Mouse (Mus musculus): ENCODE results near the gene Hs2st1. TPM values are rescaled to one million over a fixed set of nuclear protein-coding genes. Genes with fewer than 3 reads are reported as not detected.
A peak's percentile ranks its signal among the peaks of the same experiment; 100 is the strongest.

The Hs2st1 gene
- total RNA-seq, 2 experiments from 2014 or later = 20.8 to 23.2 TPM

DNA sequence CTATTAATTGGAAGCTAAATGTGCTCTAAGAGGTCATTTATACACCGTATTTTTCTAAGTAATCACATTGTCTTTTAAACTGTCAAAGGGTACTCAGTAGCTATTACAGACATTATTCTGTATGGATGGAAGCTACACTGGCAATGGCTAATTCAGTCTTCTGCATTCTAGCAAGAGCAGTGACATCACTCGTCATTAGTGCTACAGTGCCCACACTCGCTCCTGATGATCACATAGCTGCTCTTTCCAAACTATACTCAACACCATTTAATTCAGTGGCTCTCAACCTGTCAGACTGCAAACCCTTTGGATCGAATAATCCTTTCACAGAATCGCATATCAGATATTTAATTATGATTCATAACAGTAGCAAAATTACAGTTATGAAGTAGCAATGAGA, 19.3 kb downstream of the Hs2st1 start:
- DNase-seq = no peak

DNA sequence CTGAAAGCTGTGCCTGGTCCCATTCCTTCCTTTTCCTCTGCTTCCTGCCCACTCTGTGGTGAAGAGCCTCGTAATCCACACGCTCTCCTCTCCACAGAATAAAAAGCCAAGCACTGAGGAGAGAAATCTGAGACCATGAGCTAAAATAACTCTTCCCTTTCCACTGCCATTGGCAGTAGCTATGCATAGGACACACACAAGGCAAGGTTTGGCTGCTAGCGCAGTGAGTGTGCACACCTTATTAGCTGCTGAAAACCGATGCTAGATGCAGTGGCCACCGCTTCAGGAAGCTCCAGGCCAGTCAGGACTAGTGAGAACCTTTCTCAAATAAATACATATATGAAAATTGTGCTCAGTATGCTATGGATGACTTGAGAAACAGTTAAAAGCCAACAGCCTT, 19.9 kb downstream of the Hs2st1 start:
- no peak for DNase-seq

DNA sequence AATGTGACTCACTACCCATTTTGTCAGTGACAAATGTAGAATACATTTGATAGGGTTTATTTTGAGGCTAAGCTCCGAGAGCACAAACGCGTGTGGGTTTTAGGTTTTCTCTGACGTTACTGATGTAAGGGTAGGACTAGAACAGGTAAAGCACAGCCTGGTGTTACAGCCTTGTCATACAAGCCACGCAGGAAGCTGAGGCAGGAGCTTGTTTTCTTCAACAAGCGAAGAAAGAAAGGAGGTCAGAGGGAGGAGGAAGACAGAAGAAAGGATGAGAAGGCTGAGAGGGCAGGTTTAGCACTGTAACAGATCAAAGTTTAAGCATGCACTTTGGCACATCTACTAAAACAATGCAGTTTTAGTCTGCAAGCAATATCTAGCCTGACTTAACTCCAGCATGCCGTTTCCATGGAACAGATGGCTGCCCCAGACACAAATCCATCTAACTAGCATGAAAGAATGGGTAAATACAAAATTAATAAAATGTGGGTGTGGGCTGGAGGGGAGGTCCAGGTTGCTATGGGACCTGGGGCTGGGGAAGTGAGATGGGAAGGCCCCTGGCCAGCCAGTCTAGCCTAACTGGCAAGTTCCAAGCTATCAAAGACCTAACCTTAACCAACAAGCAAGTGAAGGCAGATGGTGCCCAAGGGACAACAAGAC, 21.7 kb downstream of the Hs2st1 start:
- no peak for DNase-seq

DNA sequence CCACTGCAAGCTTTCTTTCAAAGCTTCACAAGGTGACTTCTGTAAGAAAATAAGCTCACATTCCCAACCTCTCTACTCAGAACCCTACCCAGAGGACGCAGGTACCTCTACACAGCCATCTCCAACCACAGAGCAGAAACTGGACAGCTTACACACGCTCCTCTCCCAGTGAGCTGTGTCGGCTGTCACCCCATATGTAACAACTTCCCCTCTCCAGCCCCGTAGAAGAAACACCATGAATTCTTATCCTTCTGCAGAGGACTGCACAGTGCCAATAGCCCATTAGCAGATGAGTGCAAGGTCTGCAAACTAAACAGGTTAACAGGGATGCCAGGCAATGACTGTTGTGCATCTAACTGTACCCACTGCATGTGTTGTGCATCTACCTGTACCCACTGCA, 23.5 kb downstream of the Hs2st1 start:
- DNase-seq = no peak

- no peak for DNase-seq
Observed at GRCm38 (mm10) chr3:144545832-144546231, 24.1 kb downstream of the Hs2st1 start.

- DNase-seq = no peak
Observed at GRCm38 (mm10) chr3:144545152-144545551, 24.8 kb downstream of the Hs2st1 start.

- DNase-seq = no peak
Observed at GRCm38 (mm10) chr3:144541906-144542438, 28.0 kb downstream of the Hs2st1 start.

DNA sequence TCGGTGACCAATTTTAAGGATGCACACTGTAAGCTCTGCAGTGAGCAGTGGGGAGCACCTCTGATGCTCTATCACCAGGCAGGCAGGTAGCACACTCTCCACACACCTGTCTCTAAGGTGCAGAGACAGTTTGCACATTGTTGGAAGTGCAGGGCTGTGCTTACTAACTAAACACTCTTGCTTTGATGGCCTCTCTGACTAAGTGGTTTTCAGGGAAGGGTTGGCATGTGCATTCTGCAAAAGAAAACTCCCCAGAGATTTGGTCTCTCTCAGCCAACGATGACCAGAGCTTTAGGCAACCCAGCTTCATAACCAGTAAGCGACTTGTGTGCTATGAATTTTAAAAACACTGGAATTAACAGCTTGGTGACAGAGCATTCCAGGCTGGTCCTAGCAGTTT, 29.2 kb downstream of the Hs2st1 start:
- no peak for DNase-seq

GRCm38 (mm10) chr3:144539051-144539450, 30.9 kb downstream of the Hs2st1 start:
- DNase-seq = no peak

DNA sequence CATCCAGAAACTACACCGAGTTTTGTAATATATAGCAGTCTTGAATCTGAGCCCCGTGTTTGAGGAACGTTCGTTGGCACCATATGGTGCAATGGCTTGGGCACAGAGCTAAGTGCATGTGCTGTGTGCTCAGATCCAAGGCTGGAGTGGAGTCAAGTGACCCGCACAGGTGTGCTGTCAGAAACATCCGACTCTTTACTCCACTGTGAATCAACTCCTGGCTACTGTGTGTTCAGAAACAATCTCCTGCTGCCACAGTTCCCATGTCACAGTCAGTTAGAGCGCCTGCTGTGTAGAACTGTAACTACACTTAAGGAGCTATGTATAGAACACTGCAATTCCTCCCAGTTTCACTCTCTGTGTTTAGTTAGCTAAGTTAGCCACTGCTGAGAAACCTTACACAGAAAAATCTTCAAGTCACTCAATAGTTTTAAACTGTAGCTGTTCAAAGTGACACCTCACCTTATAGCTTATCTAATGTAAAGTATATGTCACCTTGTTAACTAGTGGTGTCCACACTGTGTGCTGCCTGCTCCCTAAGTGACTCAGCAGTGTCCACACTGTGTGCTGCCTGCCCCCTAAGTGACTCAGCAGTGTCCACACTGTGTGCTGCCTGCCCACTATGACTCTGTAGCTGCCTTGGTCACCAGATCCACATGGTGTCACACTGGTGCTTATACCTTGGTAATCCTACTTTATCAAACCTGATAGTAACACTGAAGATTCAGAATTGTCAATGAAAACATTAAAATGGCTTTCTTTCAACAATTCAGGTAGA, 32.7 kb downstream of the Hs2st1 start:
- no peak for DNase-seq

- no peak for DNase-seq
Observed at GRCm38 (mm10) chr3:144535056-144535455, 34.9 kb downstream of the Hs2st1 start.

- DNase-seq = no peak
Observed at GRCm38 (mm10) chr3:144531023-144531422, 39.0 kb downstream of the Hs2st1 start.

DNA sequence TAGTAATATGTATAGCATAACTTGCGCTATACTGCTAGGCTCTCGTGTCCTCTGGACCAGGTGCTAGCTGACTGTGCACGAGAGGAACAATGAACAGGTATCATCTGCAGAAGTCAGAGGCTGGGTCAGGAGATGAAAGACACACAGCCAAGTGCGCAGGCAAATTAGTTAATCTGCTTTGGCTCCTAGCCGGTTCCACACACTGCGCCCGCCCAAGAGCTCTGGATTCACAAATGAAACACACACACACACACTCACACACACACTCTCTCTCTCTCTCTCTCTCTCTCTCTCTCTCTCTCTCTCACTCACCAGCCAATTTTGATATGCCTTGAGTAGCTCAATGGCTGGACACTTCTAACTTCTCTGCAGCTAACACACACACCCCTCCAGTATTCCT, 42.1 kb downstream of the Hs2st1 start:
- DNase-seq = no peak

- DNase-seq = no peak
Observed at GRCm38 (mm10) chr3:144519581-144520272, 50.3 kb downstream of the Hs2st1 start.

DNA sequence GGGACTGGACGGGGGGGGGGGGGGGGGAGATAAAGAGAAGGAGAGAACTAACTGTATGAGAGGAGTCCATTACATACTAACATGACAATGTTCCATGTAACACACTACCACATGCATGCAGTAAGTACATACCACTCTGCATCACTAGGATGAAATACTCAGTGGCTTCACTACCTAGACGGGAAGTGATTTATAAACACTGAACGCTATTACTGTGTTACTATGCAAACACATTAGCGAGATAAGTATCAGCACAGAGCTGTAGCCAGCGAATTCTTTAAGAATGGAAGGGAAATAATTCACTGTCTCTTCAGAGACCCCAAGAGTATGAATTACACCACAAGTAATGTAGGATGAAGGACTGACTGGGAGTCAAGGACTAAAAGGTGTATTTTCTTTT, 51.1 kb downstream of the Hs2st1 start:
- DNase-seq = no peak

DNA sequence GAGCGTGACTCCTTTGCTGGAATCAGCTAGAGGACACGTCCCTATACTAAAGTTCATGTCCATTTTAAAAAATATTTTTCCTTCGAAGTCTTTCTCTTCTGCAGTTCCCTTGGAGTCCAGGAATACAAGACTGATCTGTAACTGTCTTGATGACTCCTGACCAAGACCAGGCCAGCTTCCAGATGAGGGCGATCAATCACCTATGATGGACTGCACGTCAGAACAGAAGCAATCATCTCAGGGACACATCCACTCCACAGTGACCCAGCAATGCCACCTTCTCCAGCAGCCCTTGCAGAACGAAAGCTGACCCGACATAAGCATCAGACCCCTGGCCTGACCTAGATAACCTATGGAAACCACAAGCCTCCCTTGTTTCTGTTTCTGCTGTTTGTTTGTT, 54.7 kb downstream of the Hs2st1 start:
- no peak for DNase-seq

DNA sequence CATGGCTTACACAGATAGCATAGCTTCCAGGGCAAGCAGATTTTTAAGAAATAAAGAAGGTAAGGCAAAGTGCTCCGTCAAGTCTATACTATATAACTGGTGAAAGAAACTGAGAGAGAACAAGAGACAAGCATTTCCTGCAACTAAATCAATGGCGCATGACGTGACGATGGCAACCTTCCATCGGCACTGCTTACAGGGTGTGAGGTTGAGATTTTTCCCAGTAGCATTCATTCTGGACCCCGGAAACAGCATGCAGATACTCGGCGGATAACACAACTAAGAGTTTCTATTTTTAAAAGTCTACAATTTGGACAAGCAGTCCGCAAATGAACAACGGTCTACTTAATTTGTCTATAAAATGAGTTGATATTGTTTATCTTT, 55.9 kb downstream of the Hs2st1 start:
- no peak for DNase-seq

GRCm38 (mm10) chr3:144513169-144514121, 56.5 kb downstream of the Hs2st1 start:
- DNase-seq = no peak

DNA sequence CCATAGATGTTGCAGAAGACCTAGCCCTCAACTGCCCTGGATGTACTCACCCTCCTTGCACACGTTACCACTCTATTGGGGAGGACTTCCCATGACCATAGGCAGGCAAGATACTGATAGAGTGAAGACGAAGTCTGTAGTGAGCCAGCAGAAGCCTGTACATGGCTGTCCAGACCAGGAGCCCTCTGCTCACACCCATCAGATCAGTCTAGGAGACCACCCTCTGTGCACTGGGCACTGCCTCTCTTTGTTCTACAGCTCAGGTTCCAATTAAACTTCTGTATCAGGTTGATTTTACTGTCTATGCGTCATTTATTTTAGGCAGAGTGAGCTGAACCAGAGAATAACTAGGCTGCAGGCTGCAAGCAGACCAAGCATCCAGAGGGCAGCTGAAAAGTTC, 59.3 kb downstream of the Hs2st1 start:
- no peak for DNase-seq

- DNase-seq = no peak
Observed at GRCm38 (mm10) chr3:144508342-144508741, 61.6 kb downstream of the Hs2st1 start.

- no peak for DNase-seq
Observed at GRCm38 (mm10) chr3:144507885-144508284, 62.1 kb downstream of the Hs2st1 start.

- peak; percentile 23 for DNase-seq
Observed at GRCm38 (mm10) chr3:144506213-144506612, 63.8 kb downstream of the Hs2st1 start.

All from heart, postnatal 4 days (tissue).